Comparison of ENCODE assay signal across 8 mouse cellular contexts in genomic region chr13:95327345-95327741, GRCm38 (mm10). TPM values are rescaled to one million over a fixed set of nuclear protein-coding genes. Genes with fewer than 3 reads are reported as not detected.
DNase-seq lines count a peak whose midpoint lies in the region; ATAC-seq and TF ChIP-seq lines count a peak whose summit lies in the region.

No protein-coding gene starts in this region.

- ATAC-seq in forebrain, postnatal 0 days = no peak
- ATAC-seq in kidney, embryonic 15.5 days (replicated peaks; ENCODE audit: low FRiP score) = no peak
- no peak for ATAC-seq in lung, postnatal 0 days

- no peak for TF ChIP-seq POLR2A in heart, adult 2 months (IDR thresholded peaks at IDR 0.05; ENCODE audit: insufficient read depth, low read depth, low read length)
- TF ChIP-seq POLR2A in small intestine, adult 2 months (IDR thresholded peaks at IDR 0.05; ENCODE audit: low read depth, low read length) = no peak

- H3K9me3 ChIP-seq in forebrain, postnatal 0 days (ENCODE audit: low read length) = no peaks in the 10 kb centered on the region
- H3K9me3 ChIP-seq in kidney, embryonic 15.5 days (replicated peaks) = no peaks in the 10 kb centered on the region
- no peaks in the 10 kb centered on the region for H3K9me3 ChIP-seq in lung, postnatal 0 days (ENCODE audit: low read length)

- no peak overlapping the region; the same call in 1 of the 2 replicates for H3K27ac ChIP-seq in heart, adult 2 months
- no peak overlapping the region for H3K27ac ChIP-seq in brown adipose tissue, adult 24 weeks (replicated peaks; ENCODE audit: low read depth, low read length)
- peak overlapping the region; percentile 55 for H3K27ac ChIP-seq in forebrain, postnatal 0 days (ENCODE audit: low read depth, low read length)
- peak overlapping the region; percentile 99 for H3K27ac ChIP-seq in kidney, embryonic 15.5 days
- peak overlapping the region; percentile 74 for H3K27ac ChIP-seq in lung, postnatal 0 days (ENCODE audit: low read length)
- peak overlapping the region; percentile 79 for H3K27ac ChIP-seq in small intestine, adult 2 months (ENCODE audit: insufficient read depth, low read depth, low read length)

- 0 out of 2 replicates have a peak overlapping the region, but pooled peaks have one; percentile 10 for H3K4me3 ChIP-seq in heart, adult 2 months
- peak overlapping the region; percentile 42 for H3K4me3 ChIP-seq in brown adipose tissue, adult 24 weeks (ENCODE audit: insufficient read depth, low read depth, low read length)
- peak overlapping the region; percentile 75 for H3K4me3 ChIP-seq in forebrain, postnatal 0 days (ENCODE audit: low read depth, low read length)
- H3K4me3 ChIP-seq in kidney, embryonic 15.5 days (replicated peaks) = peak overlapping the region; percentile 67
- H3K4me3 ChIP-seq in lung, postnatal 0 days (ENCODE audit: low read depth, low read length) = peak overlapping the region; percentile 94
- peak overlapping the region; percentile 43 for H3K4me3 ChIP-seq in small intestine, adult 2 months (ENCODE audit: low read depth, low read length)

- no peaks in the 10 kb centered on the region for H3K27me3 ChIP-seq in heart, adult 2 months (ENCODE audit: control insufficient read depth, insufficient read depth, low read length)
- no peaks in the 10 kb centered on the region for H3K27me3 ChIP-seq in forebrain, postnatal 0 days (ENCODE audit: insufficient read depth, low read length)
- H3K27me3 ChIP-seq in kidney, embryonic 15.5 days = no peaks in the 10 kb centered on the region
- no peaks in the 10 kb centered on the region for H3K27me3 ChIP-seq in lung, postnatal 0 days (replicated peaks; ENCODE audit: insufficient read depth, low read length)
- no peaks in the 10 kb centered on the region for H3K27me3 ChIP-seq in small intestine, adult 2 months (ENCODE audit: control insufficient read depth, insufficient read depth, low read length)

- TF ChIP-seq EP300 in heart, adult 2 months (IDR thresholded peaks at IDR 0.05; ENCODE audit: insufficient read depth, low read depth, low read length) = no peak
- no peak for TF ChIP-seq EP300 in lung, postnatal 0 days (IDR thresholded peaks at IDR 0.05)

- H3K79me2 ChIP-seq in heart, adult 2 months (replicated peaks; ENCODE audit: control insufficient read depth, insufficient read depth, low read length) = peaks cover 8% of the 10 kb centered on the region

- intact Hi-C loops in heart, adult 2 months (cut with DNase I) = no loop called here
- intact Hi-C loops in heart, postnatal 25 days (cut with DNase I) = no loop called here

- H3K4me2 ChIP-seq in forebrain, postnatal 0 days (ENCODE audit: low read depth) = peak overlapping the region; percentile 63
- peak overlapping the region; percentile 70 for H3K4me2 ChIP-seq in kidney, embryonic 15.5 days
- peak overlapping the region; percentile 94 for H3K4me2 ChIP-seq in lung, postnatal 0 days (replicated peaks; ENCODE audit: low read depth, low read length)

- peak overlapping the region; percentile 1 for H3K9ac ChIP-seq in heart, adult 2 months (ENCODE audit: low read depth, low read length)
- H3K9ac ChIP-seq in forebrain, postnatal 0 days = peak overlapping the region; percentile 96
- peak overlapping the region; percentile 77 for H3K9ac ChIP-seq in kidney, embryonic 15.5 days
- peak overlapping the region; percentile 34 for H3K9ac ChIP-seq in lung, postnatal 0 days (replicated peaks; ENCODE audit: low read depth)

- WGBS in heart, adult 2 months = 20% methylated on average over 5 of the region's 5 CpGs
- WGBS in forebrain, postnatal 0 days = 4% methylated on average over 5 of the region's 5 CpGs
- WGBS in kidney, embryonic 15.5 days = 6% methylated on average over 5 of the region's 5 CpGs
- WGBS in lung, postnatal 0 days = 13% methylated on average over 5 of the region's 5 CpGs
- WGBS in small intestine, adult 2 months = 5% methylated on average over 5 of the region's 5 CpGs

- DNase-seq in heart, adult 2 months = no peak
- DNase-seq in heart, postnatal 25 days (ENCODE audit: low spot score) = no peak
- peak; percentile 63 for DNase-seq in forebrain, postnatal 0 days
- DNase-seq in lung, postnatal 0 days (ENCODE audit: low spot score) = peak; percentile 29
- no peak for DNase-seq in thymus, adult 18-20 months

- no peaks in the 10 kb centered on the region for H3K36me3 ChIP-seq in heart, adult 2 months (ENCODE audit: control insufficient read depth, insufficient read depth, low read length)
- no peaks in the 10 kb centered on the region for H3K36me3 ChIP-seq in forebrain, postnatal 0 days (ENCODE audit: insufficient read depth)
- peaks cover 13% of the 10 kb centered on the region; the same call in 1 of the 2 replicates for H3K36me3 ChIP-seq in kidney, embryonic 15.5 days
- H3K36me3 ChIP-seq in lung, postnatal 0 days (ENCODE audit: insufficient read depth, low read length) = no peaks in the 10 kb centered on the region
- no peaks in the 10 kb centered on the region for H3K36me3 ChIP-seq in small intestine, adult 2 months (ENCODE audit: control insufficient read depth, insufficient read depth, low read length)

- peaks cover 5% of the 10 kb centered on the region for H3K4me1 ChIP-seq in heart, adult 2 months (ENCODE audit: control insufficient read depth, insufficient read depth, low read length)
- peaks cover 9% of the 10 kb centered on the region; the same call in 1 of the 2 replicates for H3K4me1 ChIP-seq in brown adipose tissue, adult 24 weeks (ENCODE audit: control insufficient read depth, insufficient read depth, insufficient read length, low read length)
- H3K4me1 ChIP-seq in forebrain, postnatal 0 days (ENCODE audit: insufficient read depth) = peaks cover 10% of the 10 kb centered on the region
- peaks cover 47% of the 10 kb centered on the region for H3K4me1 ChIP-seq in kidney, embryonic 15.5 days
- H3K4me1 ChIP-seq in lung, postnatal 0 days (ENCODE audit: insufficient read depth, low read depth, low read length) = peaks cover 11% of the 10 kb centered on the region
- peaks cover 9% of the 10 kb centered on the region for H3K4me1 ChIP-seq in small intestine, adult 2 months (ENCODE audit: control insufficient read depth, insufficient read depth, insufficient read length, low read length)

- no peak for TF ChIP-seq CTCF in heart, adult 2 months (IDR thresholded peaks at IDR 0.05)
- no peak for TF ChIP-seq CTCF in forebrain, postnatal 0 days (IDR thresholded peaks at IDR 0.05; ENCODE audit: low read depth)
- TF ChIP-seq CTCF in lung, postnatal 0 days (IDR thresholded peaks at IDR 0.05) = no peak
- TF ChIP-seq CTCF in small intestine, adult 2 months (IDR thresholded peaks at IDR 0.05; ENCODE audit: extremely low read depth, insufficient read length, insufficient replicate concordance, low read depth, low read length) = no peak

RNA-seq across cellular contexts. Expression of gene Zbed3, which starts 3.9 kb away (rescaled TPM):
- 10 to 100 TPM; 14.6 to 15.4 TPM for total RNA-seq in heart, adult 2 months (2021)
- polyA plus RNA-seq in heart, adult 2 months (2012; rRNA removed) = 21.0 and 26.6 TPM in 2 replicates
- total RNA-seq in heart, postnatal 25 days (2021) = 10 to 100 TPM; 15.1 to 16.2 TPM
- polyA plus RNA-seq in brown adipose tissue, adult 24 weeks (2012; ENCODE audit: insufficient read depth, insufficient read length, missing spikeins) = 19.6 and 24.2 TPM in 2 replicates
- total RNA-seq in forebrain, postnatal 0 days (2014; rRNA removed) = 11.1 and 15.8 TPM in 2 replicates
- 30.8 and 31.4 TPM in 2 replicates for polyA plus RNA-seq in forebrain, postnatal 0 days (2015; fragmentation: Nextera tagmentation; extraction: Ambion mirVana)
- 77.8 and 84.1 TPM in 2 replicates for polyA plus RNA-seq in kidney, embryonic 15.5 days (2015; fragmentation: Nextera tagmentation; extraction: Ambion mirVana)
- 26.1 and 27.2 TPM in 2 replicates for polyA plus RNA-seq in lung, postnatal 0 days (2015; fragmentation: Nextera tagmentation; extraction: Ambion mirVana)
- 9.6 and 17.3 TPM in 2 replicates for polyA plus RNA-seq in small intestine, adult 2 months (2012; rRNA removed)

RNA-seq across cellular contexts. Expression of gene Aggf1, which starts 47.8 kb away (rescaled TPM):
- 10 to 100 TPM; 21.8 to 24.1 TPM for total RNA-seq in heart, adult 2 months (2021)
- polyA plus RNA-seq in heart, adult 2 months (2012; rRNA removed) = 9.3 and 13.9 TPM in 2 replicates
- 10 to 100 TPM; 19.2 to 21.4 TPM for total RNA-seq in heart, postnatal 25 days (2021)
- polyA plus RNA-seq in brown adipose tissue, adult 24 weeks (2012; ENCODE audit: insufficient read depth, insufficient read length, missing spikeins) = 18.8 and 19.1 TPM in 2 replicates
- 34.3 and 36.5 TPM in 2 replicates for total RNA-seq in forebrain, postnatal 0 days (2014; rRNA removed)
- polyA plus RNA-seq in forebrain, postnatal 0 days (2015; fragmentation: Nextera tagmentation; extraction: Ambion mirVana) = 31.0 and 32.8 TPM in 2 replicates
- 35.9 and 37.4 TPM in 2 replicates for polyA plus RNA-seq in kidney, embryonic 15.5 days (2015; fragmentation: Nextera tagmentation; extraction: Ambion mirVana)
- polyA plus RNA-seq in lung, postnatal 0 days (2015; fragmentation: Nextera tagmentation; extraction: Ambion mirVana) = 24.2 and 25.8 TPM in 2 replicates
- polyA plus RNA-seq in small intestine, adult 2 months (2012; rRNA removed) = 8.7 and 15.6 TPM in 2 replicates

Comparison
In these comparisons a context has a peak if more than half of its experiments do, and no peak if none do; other contexts are left out.
1. DNase-seq: peak in forebrain, postnatal 0 days (single experiment) and lung, postnatal 0 days (single experiment); none in heart, adult 2 months (0 of 2), heart, postnatal 25 days (single experiment) and thymus, adult 18-20 months (0 of 2).
2. H3K27ac ChIP-seq: peak in forebrain, postnatal 0 days (single experiment), kidney, embryonic 15.5 days (single experiment), lung, postnatal 0 days (single experiment) and small intestine, adult 2 months (single experiment); none in heart, adult 2 months (single experiment) and brown adipose tissue, adult 24 weeks (single experiment).
3. H3K4me3 ChIP-seq: peak in every context shown above with its lines; median percentile 94 in lung, postnatal 0 days; 75 in forebrain, postnatal 0 days; 67 in kidney, embryonic 15.5 days; 43 in small intestine, adult 2 months; 42 in brown adipose tissue, adult 24 weeks; 10 in heart, adult 2 months.
4. H3K9ac ChIP-seq: peak in every context shown above with its lines; median percentile 96 in forebrain, postnatal 0 days; 77 in kidney, embryonic 15.5 days; 34 in lung, postnatal 0 days; 1 in heart, adult 2 months.
5. Peak in every context shown above with its lines, with median percentiles within 50 percentile points of each other: H3K4me2 ChIP-seq.